Mouse (Mus musculus): Measurements from ENCODE around the gene Fam240a. TPM values are rescaled to one million over a fixed set of nuclear protein-coding genes. Genes with fewer than 3 reads are reported as not detected.
A peak's percentile ranks its signal among the peaks of the same experiment; 100 is the strongest.

Fam240a gene
- polyA plus RNA-seq, 1 experiment: not detected

- TF ChIP-seq CTCF (IDR thresholded peaks at IDR 0.05; ENCODE audit: borderline replicate concordance, insufficient read depth, low read length) (no peak), POLR2A (IDR thresholded peaks at IDR 0.05; ENCODE audit: low read depth, low read length) (no peak)
- H3K4me1 ChIP-seq (ENCODE audit: control insufficient read depth, insufficient read depth, low read length): no peaks in the 10 kb centered on the region
- no peak overlapping the region for H3K4me3 ChIP-seq (ENCODE audit: insufficient read depth, low read length)
- H3K27ac ChIP-seq (ENCODE audit: insufficient read depth, low read length): no peak overlapping the region
Measured at GRCm38 (mm10) chr9:110899451-110900008, 17.1 kb downstream of the Fam240a start.

GRCm38 (mm10) chr9:110896595-110896994, 20.1 kb downstream of the Fam240a start:
- Histone ChIP-seq H3K27ac (ENCODE audit: insufficient read depth, low read length) (no peak overlapping the region), H3K4me3 (ENCODE audit: insufficient read depth, low read length) (no peak overlapping the region), H3K4me1 (ENCODE audit: control insufficient read depth, insufficient read depth, low read length) (no peaks in the 10 kb centered on the region)
- TF ChIP-seq CTCF (IDR thresholded peaks at IDR 0.05; ENCODE audit: borderline replicate concordance, insufficient read depth, low read length): no peak
- no peak for TF ChIP-seq POLR2A (IDR thresholded peaks at IDR 0.05; ENCODE audit: low read depth, low read length)

- Histone ChIP-seq H3K27ac (ENCODE audit: insufficient read depth, low read length) (no peak overlapping the region), H3K4me1 (ENCODE audit: control insufficient read depth, insufficient read depth, low read length) (no peaks in the 10 kb centered on the region), H3K4me3 (ENCODE audit: insufficient read depth, low read length) (no peak overlapping the region)
- TF ChIP-seq POLR2A (IDR thresholded peaks at IDR 0.05; ENCODE audit: low read depth, low read length) (no peak), CTCF (IDR thresholded peaks at IDR 0.05; ENCODE audit: borderline replicate concordance, insufficient read depth, low read length) (no peak)
Measured at GRCm38 (mm10) chr9:110895994-110896393, 20.7 kb downstream of the Fam240a start.

GRCm38 (mm10) chr9:110895507-110895906, 21.2 kb downstream of the Fam240a start:
- Histone ChIP-seq H3K4me3 (ENCODE audit: insufficient read depth, low read length) (no peak overlapping the region), H3K4me1 (ENCODE audit: control insufficient read depth, insufficient read depth, low read length) (no peaks in the 10 kb centered on the region), H3K27ac (ENCODE audit: insufficient read depth, low read length) (no peak overlapping the region)
- TF ChIP-seq POLR2A (IDR thresholded peaks at IDR 0.05; ENCODE audit: low read depth, low read length) (no peak), CTCF (IDR thresholded peaks at IDR 0.05; ENCODE audit: borderline replicate concordance, insufficient read depth, low read length) (no peak)

GRCm38 (mm10) chr9:110893429-110893828, 23.2 kb downstream of the Fam240a start:
- TF ChIP-seq CTCF (IDR thresholded peaks at IDR 0.05; ENCODE audit: borderline replicate concordance, insufficient read depth, low read length): no peak
- no peak for TF ChIP-seq POLR2A (IDR thresholded peaks at IDR 0.05; ENCODE audit: low read depth, low read length)
- no peaks in the 10 kb centered on the region for H3K4me1 ChIP-seq (ENCODE audit: control insufficient read depth, insufficient read depth, low read length)
- no peak overlapping the region for H3K27ac ChIP-seq (ENCODE audit: insufficient read depth, low read length)
- H3K4me3 ChIP-seq (ENCODE audit: insufficient read depth, low read length): no peak overlapping the region

GRCm38 (mm10) chr9:110892552-110892951, 24.1 kb downstream of the Fam240a start:
- TF ChIP-seq CTCF (IDR thresholded peaks at IDR 0.05; ENCODE audit: borderline replicate concordance, insufficient read depth, low read length): no peak
- no peak for TF ChIP-seq POLR2A (IDR thresholded peaks at IDR 0.05; ENCODE audit: low read depth, low read length)
- Histone ChIP-seq H3K4me3 (ENCODE audit: insufficient read depth, low read length) (no peak overlapping the region), H3K27ac (ENCODE audit: insufficient read depth, low read length) (no peak overlapping the region), H3K4me1 (ENCODE audit: control insufficient read depth, insufficient read depth, low read length) (no peaks in the 10 kb centered on the region)

- Histone ChIP-seq H3K4me3 (ENCODE audit: insufficient read depth, low read length) (no peak overlapping the region), H3K4me1 (ENCODE audit: control insufficient read depth, insufficient read depth, low read length) (no peaks in the 10 kb centered on the region), H3K27ac (ENCODE audit: insufficient read depth, low read length) (no peak overlapping the region)
- no peak for TF ChIP-seq CTCF (IDR thresholded peaks at IDR 0.05; ENCODE audit: borderline replicate concordance, insufficient read depth, low read length)
- no peak for TF ChIP-seq POLR2A (IDR thresholded peaks at IDR 0.05; ENCODE audit: low read depth, low read length)
Measured at GRCm38 (mm10) chr9:110891077-110891828, 25.4 kb downstream of the Fam240a start.

GRCm38 (mm10) chr9:110890026-110890783, 26.5 kb downstream of the Fam240a start:
- Histone ChIP-seq H3K4me1 (ENCODE audit: control insufficient read depth, insufficient read depth, low read length) (no peaks in the 10 kb centered on the region), H3K4me3 (ENCODE audit: insufficient read depth, low read length) (no peak overlapping the region), H3K27ac (ENCODE audit: insufficient read depth, low read length) (no peak overlapping the region)
- TF ChIP-seq POLR2A (IDR thresholded peaks at IDR 0.05; ENCODE audit: low read depth, low read length) (no peak), CTCF (IDR thresholded peaks at IDR 0.05; ENCODE audit: borderline replicate concordance, insufficient read depth, low read length) (0 out of 2 replicates have a peak, but pooled peaks have one; percentile 5)

- no peaks in the 10 kb centered on the region for H3K4me1 ChIP-seq (ENCODE audit: control insufficient read depth, insufficient read depth, low read length)
- no peak overlapping the region for H3K27ac ChIP-seq (ENCODE audit: insufficient read depth, low read length)
- TF ChIP-seq CTCF (IDR thresholded peaks at IDR 0.05; ENCODE audit: borderline replicate concordance, insufficient read depth, low read length) (no peak), POLR2A (IDR thresholded peaks at IDR 0.05; ENCODE audit: low read depth, low read length) (no peak)
- H3K4me3 ChIP-seq (ENCODE audit: insufficient read depth, low read length): no peak overlapping the region
Measured at GRCm38 (mm10) chr9:110888935-110889334, 27.7 kb downstream of the Fam240a start.

All from embryonic fibroblast, embryonic 13.5 days (primary cell).